Mouse (Mus musculus) liver, postnatal 0 days (tissue): ENCODE results near the gene Bcas2. TPM values are rescaled to one million over a fixed set of nuclear protein-coding genes. Genes with fewer than 3 reads are reported as not detected.
"Not testable (repeated sequence)": the region's sequence is repeated elsewhere in the genome, so short reads cannot be mapped to it uniquely, and the experiment has no call there.

Experiments used
- ATAC-seq: fragments of 200-750 bp; cut with Nextera tagmentation; 2 replicates; pipeline ENCODE4 v1.8.0; 2017; ENCODE audit warnings: mild to moderate bottlenecking, moderate library complexity
- DNase-seq: peaks from one replicate; pipeline ENCODE4 v3.0.0-alpha.2; 2016
- H3K27ac ChIP-seq: fragments of 300-500 bp; sonication (generic); 2 replicates; pipeline ENCODE4 v1.5.1; 2014; ENCODE audit warnings: antibody characterized with exemption, moderate library complexity, mild to moderate bottlenecking, low read depth
- H3K27me3 ChIP-seq: fragments of 300-500 bp; sonication (generic); 2 replicates; pipeline ENCODE4 v1.6.1; 2014; ENCODE audit warnings: low read length, control low read depth, mixed read lengths; ENCODE audit not compliant: insufficient read depth
- H3K36me3 ChIP-seq: fragments of 300-500 bp; sonication (generic); replicated peaks from 2 replicates; pipeline ENCODE4 v1.6.1; 2014; ENCODE audit warnings: mild to moderate bottlenecking, control low read depth, low read length, moderate library complexity, mixed read lengths; ENCODE audit not compliant: insufficient read depth
- H3K4me1 ChIP-seq: fragments of 300-500 bp; sonication (generic); 2 replicates; pipeline ENCODE4 v1.6.1; 2014; ENCODE audit warnings: antibody characterized with exemption, mild to moderate bottlenecking, control low read depth; ENCODE audit not compliant: insufficient read depth
- H3K4me2 ChIP-seq: fragments of 300-500 bp; sonication (generic); 2 replicates; pipeline ENCODE4 v1.6.1; 2014; ENCODE audit warnings: low read depth, mild to moderate bottlenecking, low read length, moderate library complexity, mixed read lengths
- H3K4me3 ChIP-seq: fragments of 300-500 bp; sonication (generic); 2 replicates; pipeline ENCODE4 v1.5.1; 2014; ENCODE audit warnings: low read depth, low read length
- H3K9ac ChIP-seq: fragments of 300-500 bp; sonication (generic); replicated peaks from 2 replicates; pipeline ENCODE4 v1.6.1; 2014; ENCODE audit warnings: mild to moderate bottlenecking, moderate library complexity
- H3K9me3 ChIP-seq: fragments of 300-500 bp; sonication (generic); 2 replicates; pipeline ENCODE4 v1.6.1; 2016; ENCODE audit warnings: mild to moderate bottlenecking, control low read depth, low read length, mixed read lengths
- CTCF ChIP-seq: sonication (generic); IDR thresholded peaks from 2 replicates; pipeline ENCODE4 v1.5.1; 2016; ENCODE audit warnings: antibody characterized with exemption, low read depth
- EP300 ChIP-seq: IDR thresholded peaks from 2 replicates; pipeline ENCODE4 v1.6.1; 2016; ENCODE audit warnings: antibody characterized with exemption, low read depth, mild to moderate bottlenecking
- WGBS: fragments of 180-500 bp; shearing (Covaris S2); extraction: QIAGEN DNeasy Blood & Tissue Kit; methylation state at CpG from one replicate; pipeline ENCODE4 v1.1.7; 2014; ENCODE audit not compliant: insufficient replicate concordance; 5-methylcytosine and 5-hydroxymethylcytosine counted together
- polyA plus RNA-seq: library from polyadenylated mRNA; unstranded; fragments of >200 nt; fragmentation: Nextera tagmentation; extraction: Ambion mirVana; gene quantifications from 2 replicates; pipeline ENCODE4 v1.2.1, GENCODE M21; 2015

Gene Bcas2
- polyA plus RNA-seq, 1 experiment from 2014 or later = 73.7 TPM

- DNase-seq (no peak), ATAC-seq (no peak)
- no peaks in the 10 kb centered on the region for H3K36me3 ChIP-seq
- H3K4me2 ChIP-seq = no peak overlapping the region
- no peaks in the 10 kb centered on the region for H3K27me3 ChIP-seq
- H3K4me3 ChIP-seq = no peak overlapping the region
- H3K9me3 ChIP-seq = peaks cover 10% of the 10 kb centered on the region
- H3K9ac ChIP-seq = no peak overlapping the region
- no peak for TF ChIP-seq CTCF
- TF ChIP-seq EP300 = no peak
- 39% methylated on average over 1 of the region's 1 CpGs for WGBS
- 0 out of 2 replicates have a peak, but pooled peaks cover 3% of the 10 kb centered on the region for H3K4me1 ChIP-seq
- no peak overlapping the region for H3K27ac ChIP-seq
Measured at GRCm38 (mm10) chr3:103193186-103193585, 21.7 kb downstream of the Bcas2 start.

- Histone ChIP-seq H3K4me2 (peak overlapping the region; percentile 49), H3K9me3 (peaks cover 10% of the 10 kb centered on the region), H3K9ac (no peak overlapping the region), H3K4me1 (0 out of 2 replicates have a peak, but pooled peaks cover 3% of the 10 kb centered on the region), H3K27me3 (no peaks in the 10 kb centered on the region), H3K4me3 (peak overlapping the region; percentile 7; the same call in 1 of the 2 replicates), H3K27ac (peak overlapping the region; percentile 72), H3K36me3 (no peaks in the 10 kb centered on the region)
- WGBS = 39% methylated on average over 7 of the region's 7 CpGs
- TF ChIP-seq EP300 = peak; percentile 100
- no peak for TF ChIP-seq CTCF
- ATAC-seq (peak; percentile 97), DNase-seq (no peak)
Measured at GRCm38 (mm10) chr3:103196320-103196823, 24.9 kb downstream of the Bcas2 start.

GRCm38 (mm10) chr3:103199386-103199785, 27.9 kb downstream of the Bcas2 start:
- 86% methylated on average over 5 of the region's 5 CpGs for whole genome bisulfite sequencing

GRCm38 (mm10) chr3:103201105-103201504, 29.6 kb downstream of the Bcas2 start:
- DNase-seq, H3K4me1 ChIP-seq, H3K9ac ChIP-seq, H3K36me3 ChIP-seq, ATAC-seq, H3K27ac ChIP-seq, H3K27me3 ChIP-seq, H3K9me3 ChIP-seq, H3K4me3 ChIP-seq, H3K4me2 ChIP-seq: not testable (repeated sequence)
- WGBS = 94% methylated on average over 7 of the region's 7 CpGs

More at GRCm38 (mm10) chr3:103199386-103199785, 27.9 kb downstream of the Bcas2 start:
- DNase-seq = no peak
- TF ChIP-seq EP300 (no peak), CTCF (no peak)
- no peak for ATAC-seq
- Histone ChIP-seq H3K36me3 (no peaks in the 10 kb centered on the region), H3K27me3 (no peaks in the 10 kb centered on the region), H3K4me3 (no peak overlapping the region), H3K9ac (no peak overlapping the region), H3K4me1 (0 out of 2 replicates have a peak, but pooled peaks cover 3% of the 10 kb centered on the region), H3K27ac (no peak overlapping the region), H3K4me2 (no peak overlapping the region), H3K9me3 (no peaks in the 10 kb centered on the region)

- ATAC-seq (no peak), DNase-seq (no peak)
- TF ChIP-seq EP300 (no peak), CTCF (no peak)
- Histone ChIP-seq H3K4me3 (no peak overlapping the region), H3K27ac (no peak overlapping the region), H3K4me1 (0 out of 2 replicates have a peak, but pooled peaks cover 3% of the 10 kb centered on the region), H3K36me3 (no peaks in the 10 kb centered on the region), H3K27me3 (no peaks in the 10 kb centered on the region), H3K9ac (no peak overlapping the region), H3K9me3 (no peaks in the 10 kb centered on the region), H3K4me2 (no peak overlapping the region)
- 88% methylated on average over 1 of the region's 1 CpGs for WGBS
Measured at GRCm38 (mm10) chr3:103203554-103203953, 32.1 kb downstream of the Bcas2 start.

- TF ChIP-seq CTCF = no peak
- no peak for TF ChIP-seq EP300
- WGBS = 90% methylated on average over 3 of the region's 3 CpGs
- no peak for ATAC-seq
- 0 out of 2 replicates have a peak, but pooled peaks cover 3% of the 10 kb centered on the region for H3K4me1 ChIP-seq
- H3K4me2 ChIP-seq = no peak overlapping the region
- DNase-seq = no peak
- no peak overlapping the region for H3K27ac ChIP-seq
- H3K27me3 ChIP-seq = no peaks in the 10 kb centered on the region
- no peak overlapping the region for H3K4me3 ChIP-seq
- no peak overlapping the region for H3K9ac ChIP-seq
- no peaks in the 10 kb centered on the region for H3K9me3 ChIP-seq
- H3K36me3 ChIP-seq = no peaks in the 10 kb centered on the region
Measured at GRCm38 (mm10) chr3:103204445-103204844, 33.0 kb downstream of the Bcas2 start.
